Mouse (Mus musculus) embryonic facial prominence, embryonic 10.5 days (tissue): ENCODE measurements at regions not wholly inside any gene's neighbourhood (a gene's known extent, or its start where the extent isn't known, plus 50 kb on each side); places are given as distances from the start of the nearest gene placed in this dataset.
"Not testable (repeated sequence)": the region's sequence is repeated elsewhere in the genome, so short reads cannot be mapped to it uniquely, and the experiment has no call there.

Experiments used
- DNase-seq: peaks from one replicate; pipeline ENCODE4 v3.0.0-alpha.2; 2017; ENCODE audit warnings: low spot score
- H3K27ac ChIP-seq: fragments of 300-500 bp; sonication (generic); replicated peaks from 2 replicates; pipeline ENCODE4 v1.5.1; 2016; ENCODE audit warnings: mild to moderate bottlenecking
- H3K27me3 ChIP-seq: fragments of 300-500 bp; sonication (generic); replicated peaks from 2 replicates; pipeline ENCODE4 v1.6.1; 2016; ENCODE audit warnings: low read depth, mild to moderate bottlenecking; ENCODE audit not compliant: poor library complexity, severe bottlenecking
- H3K36me3 ChIP-seq: fragments of 300-500 bp; sonication (generic); replicated peaks from 2 replicates; pipeline ENCODE4 v1.6.1; 2016; ENCODE audit warnings: mild to moderate bottlenecking, moderate library complexity
- H3K4me1 ChIP-seq: fragments of 300-500 bp; sonication (generic); 2 replicates; pipeline ENCODE4 v1.6.1; 2016
- H3K4me3 ChIP-seq: fragments of 300-500 bp; sonication (generic); 2 replicates; pipeline ENCODE4 v1.5.1; 2016; ENCODE audit warnings: mild to moderate bottlenecking, moderate library complexity
- H3K9me3 ChIP-seq: fragments of 300-500 bp; sonication (generic); 2 replicates; pipeline ENCODE4 v1.6.1; 2016; ENCODE audit warnings: mild to moderate bottlenecking
- WGBS: fragments of 180-500 bp; shearing (Covaris S2); methylation state at CpG from one replicate; pipeline ENCODE4 v1.1.7; 2016; 5-methylcytosine and 5-hydroxymethylcytosine counted together

DNA sequence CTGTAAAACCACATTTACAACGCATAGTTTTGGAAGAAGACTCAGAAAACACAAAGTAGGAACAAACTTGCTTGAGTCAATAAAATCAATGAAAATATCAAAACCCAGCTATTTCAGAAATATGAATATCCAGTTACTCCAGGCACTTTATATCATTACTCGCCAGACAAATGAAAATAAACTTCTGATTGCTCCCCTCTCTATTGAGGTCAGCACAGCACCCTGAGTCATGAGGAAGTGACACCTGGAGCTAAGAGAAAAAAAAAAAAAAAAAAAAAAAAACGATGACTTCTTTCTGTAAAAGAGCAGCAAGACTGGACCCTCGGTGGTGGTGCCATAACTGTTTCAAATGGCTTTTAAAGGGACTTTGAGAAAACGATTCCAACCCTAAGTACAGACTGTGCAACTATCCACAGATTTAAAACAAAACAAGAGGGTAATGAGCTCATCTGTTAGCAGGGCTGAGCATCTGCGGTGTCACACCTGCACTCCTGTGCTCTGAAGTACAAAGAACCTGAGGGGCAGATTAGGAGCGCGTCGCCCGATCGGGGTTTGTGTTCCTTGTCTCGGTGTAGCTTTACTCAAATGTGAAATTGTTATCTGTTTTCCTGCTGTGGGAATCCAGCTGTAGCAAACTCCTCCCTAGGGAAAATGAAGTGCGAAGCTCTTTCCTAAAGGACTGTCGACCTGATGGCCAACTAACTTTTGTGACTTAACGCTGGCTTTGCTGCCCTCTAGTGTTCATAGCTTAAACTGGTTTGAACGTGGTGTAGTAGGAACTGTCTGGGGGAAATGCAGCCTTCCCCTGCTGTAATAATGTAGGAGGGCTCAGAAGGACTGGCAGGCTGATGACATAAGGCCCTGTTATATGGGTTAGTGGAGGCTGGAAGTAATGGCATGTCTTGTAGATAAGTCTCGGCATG lies 449.9 kb downstream of the Dad1 start:
- H3K36me3 ChIP-seq: no peaks in the 10 kb centered on the region
- peak; percentile 63 for DNase-seq
- H3K27ac ChIP-seq: no peak overlapping the region
- no peaks in the 10 kb centered on the region for H3K9me3 ChIP-seq
- no peaks in the 10 kb centered on the region for H3K4me1 ChIP-seq
- WGBS: 28% methylated on average over 17 of the region's 17 CpGs
- peak overlapping the region; percentile 23; the same call in 1 of the 2 replicates for H3K4me3 ChIP-seq
- no peaks in the 10 kb centered on the region for H3K27me3 ChIP-seq

DNA sequence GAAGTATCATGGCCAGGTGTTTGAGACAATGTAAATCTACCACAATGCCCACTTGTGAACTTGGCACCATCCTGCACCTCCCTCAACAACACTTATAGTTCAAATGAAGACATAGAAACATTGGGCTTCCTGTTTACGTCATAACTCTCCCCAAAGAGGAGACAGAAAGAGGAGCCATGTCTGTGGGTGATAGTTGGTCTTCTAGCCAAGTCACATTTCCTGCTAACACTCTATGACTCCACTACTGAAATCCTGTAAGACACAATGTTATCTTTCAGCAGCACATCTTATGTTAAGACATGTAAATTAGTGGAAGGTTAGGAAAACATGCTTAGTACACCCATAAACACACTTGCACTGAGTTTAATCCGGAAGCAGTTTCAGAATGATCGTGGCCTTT lies 451.4 kb downstream of the Dad1 start:
- no peaks in the 10 kb centered on the region for H3K36me3 ChIP-seq
- H3K4me1 ChIP-seq: no peaks in the 10 kb centered on the region
- H3K9me3 ChIP-seq: no peaks in the 10 kb centered on the region
- no peak overlapping the region for H3K27ac ChIP-seq
- WGBS: 88% methylated on average over 3 of the region's 3 CpGs
- H3K4me3 ChIP-seq: no peak overlapping the region
- no peaks in the 10 kb centered on the region for H3K27me3 ChIP-seq
- no peak for DNase-seq

DNA sequence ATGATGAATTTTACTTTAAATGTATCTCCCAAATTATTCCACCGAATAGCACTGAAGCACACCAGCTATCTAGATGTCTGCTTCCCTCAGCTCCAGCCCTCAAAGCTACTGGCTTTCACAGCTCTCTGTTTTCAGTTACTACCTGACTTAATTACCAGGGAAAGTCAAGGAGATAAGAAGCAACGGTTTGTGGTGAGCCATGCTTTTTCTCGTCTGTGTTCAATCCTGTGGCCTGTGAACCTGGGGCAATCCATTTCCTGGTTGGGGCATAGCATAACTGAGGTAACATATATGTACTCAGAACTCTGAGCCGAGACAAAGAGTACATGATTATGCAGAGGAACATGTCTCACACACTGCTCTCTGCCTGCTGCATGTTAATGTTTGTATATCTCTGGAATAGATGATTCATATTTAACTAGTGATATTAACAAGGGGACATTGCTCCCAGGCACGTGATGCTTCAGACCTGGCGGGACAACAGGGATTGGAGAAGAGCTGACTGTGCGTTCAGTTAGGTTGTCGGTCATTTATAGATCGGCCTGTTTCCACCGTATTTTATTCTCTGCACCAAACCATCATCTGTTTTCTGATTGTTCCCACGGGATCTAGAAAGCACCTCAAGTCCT lies 453.3 kb downstream of the Dad1 start:
- WGBS: 85% methylated on average over 11 of the region's 11 CpGs
- DNase-seq: no peak

DNA sequence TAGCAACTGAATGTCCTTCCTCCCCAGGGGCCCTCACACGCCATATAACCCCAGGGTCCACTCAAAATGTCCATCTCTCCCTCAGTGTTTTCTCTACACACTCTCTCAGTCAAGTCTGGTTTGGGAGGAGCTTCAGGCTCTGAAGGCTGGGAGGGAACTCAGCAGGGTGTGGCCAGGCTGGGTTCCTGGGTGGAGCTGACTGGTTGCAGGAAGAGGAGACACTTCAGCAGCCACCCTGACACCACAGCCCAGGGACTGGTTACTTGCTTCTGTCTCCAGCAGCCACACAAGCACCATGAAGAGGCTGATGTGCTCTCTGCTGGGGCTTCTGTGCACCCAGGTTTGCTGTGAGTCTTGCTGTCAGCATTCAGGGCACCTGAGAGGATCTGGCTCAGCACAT lies 458.7 kb downstream of the Dad1 start:
- not testable (repeated sequence) for H3K4me3 ChIP-seq, H3K27me3 ChIP-seq, H3K27ac ChIP-seq, DNase-seq, H3K4me1 ChIP-seq, H3K36me3 ChIP-seq, H3K9me3 ChIP-seq
- 60% methylated on average over 1 of the region's 1 CpGs for WGBS

More for the DNA sequence above, 453.3 kb downstream of the Dad1 start:
- Histone ChIP-seq H3K4me3 (no peak overlapping the region), H3K27me3 (no peaks in the 10 kb centered on the region), H3K4me1 (peaks cover 2% of the 10 kb centered on the region; the same call in 1 of the 2 replicates), H3K36me3 (no peaks in the 10 kb centered on the region), H3K9me3 (no peaks in the 10 kb centered on the region), H3K27ac (no peak overlapping the region)

DNA sequence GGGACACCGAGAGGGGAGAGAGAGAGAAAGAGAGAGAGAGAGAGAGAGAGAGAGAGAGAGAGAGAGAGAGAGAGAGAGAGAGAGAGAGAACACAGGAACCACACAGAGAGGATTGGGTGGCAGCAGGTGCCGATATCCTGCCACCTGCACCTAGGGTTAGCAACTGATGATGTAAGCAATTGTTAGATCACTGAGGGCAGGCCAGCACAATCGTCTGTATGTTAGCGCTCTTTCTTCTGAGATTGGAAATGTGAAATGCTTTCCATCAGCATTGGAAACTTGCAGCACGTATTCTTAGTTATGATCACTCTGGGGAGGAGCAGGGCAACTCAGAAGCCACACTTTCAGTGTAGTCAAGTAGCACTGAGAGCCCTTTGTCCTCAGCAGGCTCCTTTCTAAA lies 459.4 kb downstream of the Dad1 start:
- no peak for DNase-seq
- WGBS: 76% methylated on average over 5 of the region's 5 CpGs
- Histone ChIP-seq H3K36me3 (no peaks in the 10 kb centered on the region), H3K4me1 (peaks cover 8% of the 10 kb centered on the region; the same call in 1 of the 2 replicates), H3K27me3 (no peaks in the 10 kb centered on the region), H3K4me3 (no peak overlapping the region), H3K9me3 (no peaks in the 10 kb centered on the region), H3K27ac (no peak overlapping the region)

DNA sequence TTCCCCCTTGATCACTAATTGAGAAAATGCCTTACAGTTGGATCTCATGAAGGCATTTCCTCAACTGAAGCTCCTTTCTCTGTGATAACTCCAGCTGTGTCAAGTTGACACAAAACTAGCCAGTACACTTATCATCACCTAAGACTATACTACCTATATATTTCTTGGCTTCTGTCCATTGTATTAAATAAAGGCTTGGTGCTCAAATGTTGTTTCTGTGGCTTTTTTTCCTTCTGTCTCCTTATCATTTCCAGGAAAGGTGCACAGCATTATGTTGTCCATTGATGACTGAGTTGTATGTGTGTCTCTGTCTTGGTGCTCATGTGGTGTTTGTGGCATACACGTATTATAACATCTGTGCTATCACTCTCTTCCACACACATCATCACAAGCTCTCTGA lies 461.5 kb downstream of the Dad1 start:
- not testable (repeated sequence) for H3K36me3 ChIP-seq, H3K9me3 ChIP-seq, H3K27ac ChIP-seq, H3K27me3 ChIP-seq, H3K4me1 ChIP-seq, H3K4me3 ChIP-seq, DNase-seq
- WGBS: 88% methylated on average over 1 of the region's 1 CpGs

DNA sequence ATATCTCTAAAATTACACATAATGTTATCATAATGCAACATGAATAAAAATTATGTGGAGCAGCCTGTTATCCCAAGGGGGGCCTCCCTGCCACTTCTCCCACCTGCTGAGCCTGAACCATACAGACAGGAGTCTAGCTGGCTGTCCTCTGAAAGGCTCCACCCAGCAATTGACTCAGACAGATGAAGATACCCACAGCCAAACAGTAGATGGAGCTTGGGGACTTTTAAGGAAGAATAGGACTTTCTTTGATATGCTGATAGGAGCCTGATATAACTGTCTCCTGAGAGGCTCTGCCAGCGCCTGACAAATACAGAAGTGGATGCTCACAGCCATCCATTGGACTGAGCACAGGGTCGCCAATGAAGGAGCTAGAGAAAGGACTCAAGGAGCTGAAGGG lies 468.4 kb downstream of the Dad1 start:
- H3K9me3 ChIP-seq, H3K4me3 ChIP-seq, DNase-seq, H3K27me3 ChIP-seq, H3K4me1 ChIP-seq, H3K36me3 ChIP-seq, H3K27ac ChIP-seq: not testable (repeated sequence)
- WGBS: 75% methylated on average over 2 of the region's 2 CpGs

DNA sequence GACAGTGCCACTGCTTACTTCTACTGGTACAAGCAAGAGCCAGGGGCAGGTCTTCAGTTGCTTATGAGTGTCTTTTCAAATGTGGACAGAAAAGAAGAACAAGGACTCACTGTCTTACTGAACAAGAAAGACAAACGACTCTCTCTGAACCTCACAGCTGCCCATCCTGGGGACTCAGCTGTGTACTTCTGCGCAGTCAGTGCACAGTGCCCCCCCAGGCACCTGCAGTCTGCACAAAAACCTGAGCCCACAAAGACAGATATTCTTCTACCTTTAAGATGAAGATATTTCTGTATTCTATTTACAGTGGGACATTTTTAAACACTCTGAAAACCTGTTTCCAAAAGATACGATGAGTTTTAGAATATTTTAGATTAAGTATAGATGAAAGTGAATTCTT lies 476.5 kb downstream of the Dad1 start:
- 80% methylated on average over 3 of the region's 3 CpGs for WGBS

DNA sequence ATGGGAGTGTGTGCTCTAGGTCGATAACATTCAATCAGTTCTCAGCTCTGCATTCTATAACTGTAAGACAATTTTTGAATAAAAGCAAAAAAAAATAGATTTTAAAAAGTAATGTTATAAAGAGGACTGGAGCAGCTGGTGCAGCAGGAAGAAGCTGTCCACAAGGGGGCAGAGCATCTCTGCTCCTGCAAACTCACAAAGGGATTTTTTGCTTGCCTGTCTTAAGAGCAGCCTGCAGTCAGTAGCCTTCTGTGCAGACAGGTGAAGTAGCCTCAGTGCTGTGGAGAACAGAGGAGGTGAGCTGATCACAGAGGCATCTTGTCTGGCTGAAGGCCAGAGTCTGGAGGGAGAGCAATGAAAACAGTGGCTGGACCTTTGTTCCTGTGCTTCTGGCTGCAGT lies 477.2 kb downstream of the Dad1 start:
- DNase-seq: peak; percentile 34
- WGBS: 67% methylated on average over 1 of the region's 1 CpGs
- not testable (repeated sequence) for H3K9me3 ChIP-seq, H3K27me3 ChIP-seq, H3K27ac ChIP-seq, H3K36me3 ChIP-seq, H3K4me3 ChIP-seq, H3K4me1 ChIP-seq

More for the DNA sequence above, 476.5 kb downstream of the Dad1 start:
- no peak overlapping the region for H3K4me3 ChIP-seq
- no peaks in the 10 kb centered on the region for H3K36me3 ChIP-seq
- H3K9me3 ChIP-seq: no peaks in the 10 kb centered on the region
- H3K4me1 ChIP-seq: no peaks in the 10 kb centered on the region
- no peak for DNase-seq
- H3K27ac ChIP-seq: no peak overlapping the region
- H3K27me3 ChIP-seq: no peaks in the 10 kb centered on the region

DNA sequence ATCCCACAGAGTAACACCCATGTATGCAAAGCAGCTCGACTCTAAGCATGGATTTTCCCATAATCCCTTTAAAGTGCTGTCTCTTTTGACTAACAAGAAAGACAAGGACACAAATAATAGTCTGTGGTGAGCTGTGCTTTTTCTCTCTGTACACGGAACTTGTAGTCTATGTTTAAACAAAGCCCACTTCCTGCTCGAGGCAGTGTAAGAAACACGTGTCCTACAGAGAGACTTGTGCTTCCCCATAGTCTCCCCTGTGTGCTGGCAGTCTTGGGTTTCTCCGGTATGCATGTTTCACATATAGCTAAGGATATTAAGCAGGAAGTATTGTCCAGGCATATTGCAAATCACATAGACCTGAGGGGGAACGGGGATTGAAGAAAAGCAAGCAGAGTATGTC lies 487.4 kb downstream of the Dad1 start:
- H3K4me1 ChIP-seq, H3K36me3 ChIP-seq, H3K27ac ChIP-seq, H3K4me3 ChIP-seq, H3K9me3 ChIP-seq, DNase-seq, H3K27me3 ChIP-seq: not testable (repeated sequence)
- 79% methylated on average over 6 of the region's 6 CpGs for WGBS

DNA sequence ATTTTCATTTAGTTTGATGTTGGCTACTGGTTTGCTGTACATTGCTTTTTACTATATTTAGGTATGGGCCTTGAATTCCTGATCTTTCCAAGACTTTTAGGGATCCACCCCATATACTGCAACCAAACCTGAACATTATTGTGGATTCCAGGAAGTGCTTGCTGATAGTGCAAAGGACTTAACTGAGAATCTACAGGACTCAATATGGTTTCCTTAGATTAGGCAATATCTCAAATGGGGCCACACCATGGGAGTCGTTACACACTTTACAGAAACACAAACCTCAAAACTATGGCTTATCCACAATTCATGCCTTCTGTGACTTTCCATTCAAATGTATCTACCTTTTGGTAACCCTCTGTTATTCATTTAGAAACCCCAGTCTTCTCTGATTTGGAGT lies 488.0 kb downstream of the Dad1 start:
- H3K9me3 ChIP-seq, H3K4me1 ChIP-seq, H3K4me3 ChIP-seq, H3K36me3 ChIP-seq, H3K27ac ChIP-seq, H3K27me3 ChIP-seq, DNase-seq: not testable (repeated sequence)
- WGBS: 87% methylated on average over 1 of the region's 1 CpGs

DNA sequence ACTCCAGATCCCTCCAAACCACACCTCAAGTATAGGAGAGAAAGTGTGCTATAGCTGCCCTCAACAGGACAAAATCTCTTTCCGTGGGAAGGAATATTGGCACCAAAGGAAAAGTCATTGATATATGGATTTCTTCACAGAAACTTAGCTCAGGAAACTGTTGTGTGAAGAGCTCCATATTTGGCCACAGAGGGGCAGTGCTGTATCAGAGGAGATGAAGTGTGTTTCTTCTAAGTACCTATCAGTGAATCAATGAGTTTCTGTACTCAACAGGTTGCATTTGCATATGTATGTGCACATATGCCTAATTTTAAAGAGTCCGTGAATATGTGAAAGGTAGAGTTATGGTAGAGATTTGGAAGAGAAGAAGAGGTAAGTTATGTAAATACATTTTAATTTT lies 493.3 kb downstream of the Dad1 start:
- H3K4me3 ChIP-seq, H3K27ac ChIP-seq, H3K9me3 ChIP-seq, H3K27me3 ChIP-seq, DNase-seq, H3K4me1 ChIP-seq, H3K36me3 ChIP-seq: not testable (repeated sequence)
- 69% methylated on average over 2 of the region's 2 CpGs for WGBS

DNA sequence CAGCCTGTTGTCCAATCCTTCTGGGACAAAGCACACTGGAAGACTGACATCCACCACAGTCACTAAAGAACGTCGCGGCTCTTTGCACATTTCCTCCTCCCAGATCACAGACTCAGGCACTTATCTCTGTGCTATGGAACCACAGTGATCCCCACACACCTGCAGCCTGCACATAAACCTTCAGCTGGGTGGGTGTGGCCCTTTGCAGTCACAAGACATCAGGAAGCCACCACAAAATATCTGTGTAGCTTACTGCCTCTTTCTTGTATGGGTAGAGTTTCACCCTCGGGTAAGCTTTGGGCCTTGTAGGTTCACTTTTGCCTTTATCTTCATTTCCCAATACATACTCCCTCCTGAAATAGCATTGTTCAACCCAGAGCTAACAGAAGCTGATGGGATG lies 496.1 kb downstream of the Dad1 start:
- H3K36me3 ChIP-seq, H3K9me3 ChIP-seq, H3K27ac ChIP-seq, H3K4me1 ChIP-seq, H3K4me3 ChIP-seq, DNase-seq, H3K27me3 ChIP-seq: not testable (repeated sequence)
- WGBS: 86% methylated on average over 4 of the region's 4 CpGs
